In the genomic region with DNA sequence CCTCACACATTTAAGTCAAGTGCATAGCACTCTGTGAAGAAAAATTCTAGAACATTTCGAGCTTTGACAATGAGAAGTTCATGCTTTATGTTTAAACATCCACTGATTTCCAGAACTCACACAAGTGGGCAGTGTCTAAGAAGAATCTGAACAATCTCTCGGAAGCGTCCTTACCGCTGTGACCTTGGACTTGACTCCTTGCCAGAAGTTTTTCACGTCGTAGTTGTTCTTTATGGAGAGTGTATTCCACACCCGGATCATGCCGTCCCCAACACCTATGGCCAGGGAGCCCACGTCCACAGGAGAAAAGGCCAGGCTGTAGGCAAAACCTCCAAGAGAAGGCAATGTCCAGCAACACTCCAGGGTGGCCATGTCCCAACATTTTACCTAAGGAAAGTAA, we compare ENCODE assay signal across 20 mouse cellular contexts. TPM values are rescaled to one million over a fixed set of nuclear protein-coding genes. Genes with fewer than 3 reads are reported as not detected.
DNase-seq lines count a peak whose midpoint lies in the region; ATAC-seq and TF ChIP-seq lines count a peak whose summit lies in the region.
"Had no signal": no experiment of that assay in that cellular context is flagged by ENCODE, and none has a peak within 500 bp of the region (broad histone marks: within the 10 kb centered on the region; RNA-seq: fewer than 3 reads in every experiment).

No protein-coding gene starts in this region.

- intact Hi-C loops in heart, postnatal 14 days (cut with DNase I): no loop called here

- 57% methylated on average over 9 of the region's 9 CpGs for WGBS in heart, embryonic 13.5 days
- WGBS in lung, postnatal 0 days: 78% methylated on average over 9 of the region's 9 CpGs

- H3K4me3 ChIP-seq in heart, embryonic 13.5 days: no peak overlapping the region
- H3K4me3 ChIP-seq in lung, postnatal 0 days (ENCODE audit: low read depth, low read length): no peak overlapping the region
- H3K4me3 ChIP-seq: embryonic facial prominence, embryonic 13.5 days; embryonic facial prominence, embryonic 15.5 days; erythroblast, embryonic 14.5 days; forebrain, embryonic 10.5 days; forebrain, embryonic 12.5 days had no signal

- H3K27ac ChIP-seq in heart, embryonic 13.5 days (replicated peaks): 0 out of 2 replicates have a peak overlapping the region, but pooled peaks have one; percentile 36
- H3K27ac ChIP-seq in lung, postnatal 0 days (ENCODE audit: low read length): no peak overlapping the region
- H3K27ac ChIP-seq: embryonic facial prominence, embryonic 13.5 days; embryonic facial prominence, embryonic 15.5 days; forebrain, embryonic 10.5 days; forebrain, embryonic 12.5 days had no signal

- ATAC-seq in heart, embryonic 13.5 days (ENCODE audit: extremely low read depth, insufficient number of reproducible peaks, low FRiP score, low TSS enrichment): no peak
- peak; percentile 52 for ATAC-seq in lung, postnatal 0 days
- ATAC-seq: forebrain, embryonic 14.5 days; forebrain, embryonic 16.5 days had no signal

- peaks cover 92% of the 10 kb centered on the region for H3K36me3 ChIP-seq in heart, embryonic 13.5 days
- peaks cover 18% of the 10 kb centered on the region for H3K36me3 ChIP-seq in lung, postnatal 0 days (ENCODE audit: insufficient read depth, low read length)

- no peak overlapping the region for H3K4me2 ChIP-seq in heart, embryonic 13.5 days
- no peak overlapping the region for H3K4me2 ChIP-seq in lung, postnatal 0 days (replicated peaks; ENCODE audit: low read depth, low read length)
- H3K4me2 ChIP-seq: embryonic facial prominence, embryonic 13.5 days; embryonic facial prominence, embryonic 15.5 days; forebrain, embryonic 12.5 days had no signal

- TF ChIP-seq EP300 in lung, postnatal 0 days (IDR thresholded peaks at IDR 0.05): no peak

- H3K27me3 ChIP-seq in heart, embryonic 13.5 days (replicated peaks): no peaks in the 10 kb centered on the region
- H3K27me3 ChIP-seq in lung, postnatal 0 days (replicated peaks; ENCODE audit: insufficient read depth, low read length): no peaks in the 10 kb centered on the region
- H3K27me3 ChIP-seq: embryonic facial prominence, embryonic 13.5 days; embryonic facial prominence, embryonic 15.5 days; forebrain, embryonic 12.5 days had no signal

- TF ChIP-seq CTCF in lung, postnatal 0 days (IDR thresholded peaks at IDR 0.05): no peak

- DNase-seq in heart, postnatal 14 days: no peak
- no peak for DNase-seq in lung, postnatal 0 days (ENCODE audit: low spot score)
- no peak for DNase-seq in lung, postnatal 4 days
- DNase-seq: adrenal gland, adult 8-10 months; adrenal gland, postnatal 14 days; cerebellum, adult 11 months; cerebellum, adult 18-20 months; cerebellum, adult 8-10 months; cerebellum, adult 9-11 months; cerebellum, postnatal 14 days; cerebellum, postnatal 36 days; embryo, embryonic 11 days had no signal

- H3K9ac ChIP-seq in heart, embryonic 13.5 days: peak overlapping the region; percentile 16
- H3K9ac ChIP-seq in lung, postnatal 0 days (replicated peaks; ENCODE audit: low read depth): no peak overlapping the region
- H3K9ac ChIP-seq: embryonic facial prominence, embryonic 13.5 days; embryonic facial prominence, embryonic 15.5 days; forebrain, embryonic 12.5 days had no signal

- no peaks in the 10 kb centered on the region for H3K9me3 ChIP-seq in heart, embryonic 13.5 days
- H3K9me3 ChIP-seq in lung, postnatal 0 days (ENCODE audit: low read length): no peaks in the 10 kb centered on the region
- H3K9me3 ChIP-seq: embryonic facial prominence, embryonic 13.5 days; embryonic facial prominence, embryonic 15.5 days; forebrain, embryonic 10.5 days; forebrain, embryonic 12.5 days had no signal

- peaks cover 6% of the 10 kb centered on the region; the same call in 1 of the 2 replicates for H3K4me1 ChIP-seq in heart, embryonic 13.5 days
- H3K4me1 ChIP-seq in lung, postnatal 0 days (ENCODE audit: insufficient read depth, low read depth, low read length): no peaks in the 10 kb centered on the region
- H3K4me1 ChIP-seq: embryonic facial prominence, embryonic 13.5 days; embryonic facial prominence, embryonic 15.5 days; forebrain, embryonic 10.5 days; forebrain, embryonic 12.5 days had no signal

RNA-seq across cellular contexts. Expression of a gene that starts 12.9 kb away (rescaled TPM):
- 13.5 and 13.9 TPM in 2 replicates for polyA plus RNA-seq in heart, embryonic 13.5 days (2015; fragmentation: Nextera tagmentation; extraction: Ambion mirVana)
- total RNA-seq in heart, postnatal 14 days (2021): 1 to 10 TPM; 9.2 to 9.7 TPM
- polyA plus RNA-seq in lung, postnatal 0 days (2015; fragmentation: Nextera tagmentation; extraction: Ambion mirVana): 4.3 and 6.2 TPM in 2 replicates

RNA-seq across cellular contexts. Expression of a gene that starts 16.0 kb away (rescaled TPM):
- polyA plus RNA-seq in heart, embryonic 13.5 days (2015; fragmentation: Nextera tagmentation; extraction: Ambion mirVana): 103 and 114 TPM in 2 replicates
- 10 to 100 TPM; 47.1 to 49.9 TPM for total RNA-seq in heart, postnatal 14 days (2021)
- 75.1 and 81.7 TPM in 2 replicates for polyA plus RNA-seq in lung, postnatal 0 days (2015; fragmentation: Nextera tagmentation; extraction: Ambion mirVana)

RNA-seq across cellular contexts. Expression of a gene that starts 43.9 kb away (rescaled TPM):
- 4.4 and 5.0 TPM in 2 replicates for polyA plus RNA-seq in heart, embryonic 13.5 days (2015; fragmentation: Nextera tagmentation; extraction: Ambion mirVana)
- total RNA-seq in heart, postnatal 14 days (2021): 1 to 10 TPM; 3.8 to 4.8 TPM
- 9.2 and 9.7 TPM in 2 replicates for polyA plus RNA-seq in lung, postnatal 0 days (2015; fragmentation: Nextera tagmentation; extraction: Ambion mirVana)

RNA-seq across cellular contexts. Expression of a gene that starts 44.0 kb away (rescaled TPM):
- polyA plus RNA-seq in heart, embryonic 13.5 days (2015; fragmentation: Nextera tagmentation; extraction: Ambion mirVana): 2.9 and 3.6 TPM in 2 replicates
- 1 to 10 TPM; 6.9 to 7.0 TPM for total RNA-seq in heart, postnatal 14 days (2021)
- 6.9 TPM in 2 replicates for polyA plus RNA-seq in lung, postnatal 0 days (2015; fragmentation: Nextera tagmentation; extraction: Ambion mirVana)

RNA-seq across cellular contexts. Expression of a gene that starts 51.5 kb away (rescaled TPM):
- 64.9 and 71.1 TPM in 2 replicates for polyA plus RNA-seq in heart, embryonic 13.5 days (2015; fragmentation: Nextera tagmentation; extraction: Ambion mirVana)
- total RNA-seq in heart, postnatal 14 days (2021): 10 to 100 TPM; 38.6 to 40.5 TPM
- 71.2 and 71.8 TPM in 2 replicates for polyA plus RNA-seq in lung, postnatal 0 days (2015; fragmentation: Nextera tagmentation; extraction: Ambion mirVana)
